Mouse (Mus musculus) layer of hippocampus, postnatal 10 days (tissue): ENCODE measurements around the gene Atp13a1. TPM values are rescaled to one million over a fixed set of nuclear protein-coding genes. Genes with fewer than 3 reads are reported as not detected.

Source experiments
- DNase-seq, 2 experiments: peaks; one replicate each; pipeline ENCODE4 v3.0.0; 2021; ENCODE audit warnings: low spot score in 2 of 2
- long read RNA-seq: library from polyadenylated mRNA; stranded (forward); transcript quantifications from one replicate; pipeline ENCODE4 v2.0.0, GENCODE M21; 2023
- total RNA-seq, 2 experiments: library from RNA; stranded (reverse); gene quantifications; 2 replicates each; pipeline ENCODE4 v1.2.3; 2021

Gene Atp13a1
- 10 to 100 TPM; 44.9 to 49.6 TPM for total RNA-seq
- long read RNA-seq, transcript Atp13a1-201 (26 exons, 3,915 nt) = major isoform, 14 of 38 reads
- long read RNA-seq, partial matches to known transcripts = 13 of 38 reads
- long read RNA-seq, other reads (novel, unspliced or antisense) = 11 of 38 reads

GRCm38 (mm10) chr8:69790773-69791367 lies at the start of gene Atp13a1, which contains the start of gene Zfp866:
TSS of gene Atp13a1 (plus strand) at chr8:69791163.
TSS of gene Zfp866 (minus strand) at chr8:69791178.
- peak; percentile 88 to 89 for DNase-seq

- no peak for DNase-seq
Measured at GRCm38 (mm10) chr8:69741231-69741630, 49.7 kb upstream of the Atp13a1 start.

GRCm38 (mm10) chr8:69749544-69750454 lies 41.2 kb upstream of the Atp13a1 start, which contains the start of gene Zfp963:
TSS of gene Zfp963 (minus strand) at chr8:69749970.
- DNase-seq = peak; percentile 93 to 96

GRCm38 (mm10) chr8:69752437-69752836 lies 38.5 kb upstream of the Atp13a1 start:
- no peak for DNase-seq

- DNase-seq = no peak
Measured at GRCm38 (mm10) chr8:69758316-69758715, 32.6 kb upstream of the Atp13a1 start.

GRCm38 (mm10) chr8:69761814-69762445 lies 29.0 kb upstream of the Atp13a1 start:
- DNase-seq = no peak

- DNase-seq = no peak
Measured at GRCm38 (mm10) chr8:69771221-69771620, 19.7 kb upstream of the Atp13a1 start.

- DNase-seq = no peak
Measured at GRCm38 (mm10) chr8:69772106-69772505, 18.9 kb upstream of the Atp13a1 start.

- peak; percentile 85 to 90 for DNase-seq
Measured at GRCm38 (mm10) chr8:69774503-69775148, 16.3 kb upstream of the Atp13a1 start, which contains the start of gene Gm20422. TSS of gene Gm20422 (minus strand) at chr8:69774886.

- no peak for DNase-seq
Measured at GRCm38 (mm10) chr8:69775149-69775534, 15.8 kb upstream of the Atp13a1 start.

- DNase-seq = no peak
Measured at GRCm38 (mm10) chr8:69777111-69777510, 13.9 kb upstream of the Atp13a1 start.

GRCm38 (mm10) chr8:69789105-69789504 lies 1.9 kb upstream of the Atp13a1 start:
- no peak for DNase-seq

GRCm38 (mm10) chr8:69789731-69790130 lies 1.2 kb upstream of the Atp13a1 start:
- DNase-seq = no peak

GRCm38 (mm10) chr8:69790364-69790763 lies 599 bp upstream of the Atp13a1 start:
- DNase-seq = no peak

- peak in 1 of 2 experiments; percentile 33 for DNase-seq
Measured at GRCm38 (mm10) chr8:69791415-69792068, 579 bp downstream of the Atp13a1 start.

- peak in 1 of 2 experiments; percentile 7 for DNase-seq
Measured at GRCm38 (mm10) chr8:69793666-69794065, 2.7 kb downstream of the Atp13a1 start.

GRCm38 (mm10) chr8:69794096-69794495 lies 3.1 kb downstream of the Atp13a1 start:
- peak in 1 of 2 experiments; percentile 7 for DNase-seq

GRCm38 (mm10) chr8:69794901-69795300 lies 3.9 kb downstream of the Atp13a1 start:
- DNase-seq = peak in 1 of 2 experiments; percentile 7

- DNase-seq = peak in 1 of 2 experiments; percentile 7
Measured at GRCm38 (mm10) chr8:69796721-69797345, 5.9 kb downstream of the Atp13a1 start.

- peak in 1 of 2 experiments; percentile 6 for DNase-seq
Measured at GRCm38 (mm10) chr8:69797661-69798060, 6.7 kb downstream of the Atp13a1 start.
